In the genomic region with DNA sequence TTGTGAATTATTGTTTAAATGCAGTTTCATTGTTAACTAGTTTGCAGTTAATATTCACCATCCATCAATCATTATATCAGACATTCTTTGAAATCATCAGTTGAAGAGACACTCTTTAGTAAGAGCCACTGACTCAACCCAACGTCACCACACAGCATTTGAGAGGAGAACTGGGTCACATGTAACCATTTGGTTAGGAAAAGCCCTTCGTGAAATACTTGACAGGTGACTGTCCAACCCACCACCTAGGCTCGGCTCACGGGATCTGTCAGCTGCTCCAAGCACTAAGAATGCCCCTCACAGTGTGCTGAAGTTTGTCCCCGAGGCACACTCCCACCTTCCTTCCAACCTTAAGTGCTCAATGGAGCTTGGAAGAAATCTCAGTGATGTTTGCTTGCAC, we compare ENCODE assay signal across 12 mouse cellular contexts.
"Had no signal": no experiment of that assay in that cellular context is flagged by ENCODE, and none has a peak within 500 bp of the region (broad histone marks: within the 10 kb centered on the region; RNA-seq: fewer than 3 reads in every experiment).

No protein-coding gene starts in this region.

- H3K4me2 ChIP-seq: intestine, embryonic 15.5 days; limb, embryonic 15.5 days; neural tube, embryonic 12.5 days had no signal

- H3K9ac ChIP-seq: intestine, embryonic 15.5 days; limb, embryonic 15.5 days; liver, embryonic 14.5 days; neural tube, embryonic 12.5 days had no signal

- H3K27ac ChIP-seq: intestine, embryonic 15.5 days; limb, embryonic 15.5 days; liver, embryonic 14.5 days; midbrain, embryonic 10.5 days; neural tube, embryonic 12.5 days; stomach, postnatal 0 days had no signal

- ATAC-seq: intestine, embryonic 15.5 days; lung, postnatal 0 days had no signal

- H3K4me3 ChIP-seq: intestine, embryonic 15.5 days; limb, embryonic 15.5 days; midbrain, embryonic 10.5 days; neural tube, embryonic 12.5 days had no signal

- H3K9me3 ChIP-seq: intestine, embryonic 15.5 days; limb, embryonic 15.5 days; midbrain, embryonic 10.5 days; neural tube, embryonic 12.5 days had no signal

- DNase-seq: layer of hippocampus, postnatal 36 days; lung, adult 2 months; lung, postnatal 4 days; midbrain, embryonic 14.5 days; thymus, postnatal 4 days had no signal

- H3K27me3 ChIP-seq: intestine, embryonic 15.5 days; limb, embryonic 15.5 days; neural tube, embryonic 12.5 days had no signal

- H3K4me1 ChIP-seq: intestine, embryonic 15.5 days; limb, embryonic 15.5 days; midbrain, embryonic 10.5 days; neural tube, embryonic 12.5 days had no signal

- H3K36me3 ChIP-seq: intestine, embryonic 15.5 days; limb, embryonic 15.5 days; midbrain, embryonic 10.5 days; neural tube, embryonic 12.5 days had no signal
